Comparison of ENCODE assay signal across 30 mouse cellular contexts in the genomic region with DNA sequence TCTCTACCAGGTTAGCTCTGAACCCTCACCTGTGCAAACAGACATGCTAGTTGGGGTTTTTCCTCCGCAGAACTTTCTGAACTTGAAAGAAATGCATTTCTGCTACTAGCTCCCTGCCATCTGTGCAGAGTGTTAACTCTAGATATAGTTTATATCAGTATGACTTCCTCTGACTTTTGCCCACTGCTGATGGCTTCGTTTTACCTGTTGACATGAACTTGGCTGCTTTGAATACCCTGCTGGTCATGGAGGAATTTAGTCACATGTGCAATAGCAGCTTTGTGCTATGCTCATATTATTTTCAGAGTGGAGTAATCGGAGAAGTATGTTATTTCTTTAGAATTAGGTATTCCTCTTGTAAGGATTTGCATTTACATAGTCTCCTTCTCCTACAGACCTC. TPM values are rescaled to one million over a fixed set of nuclear protein-coding genes. Genes with fewer than 3 reads are reported as not detected.
A peak's percentile ranks its signal among the peaks of the same experiment; 100 is the strongest.
DNase-seq lines count a peak whose midpoint lies in the region; ATAC-seq lines count a peak whose summit lies in the region.
"Had no signal": no experiment of that assay in that cellular context is flagged by ENCODE, and none has a peak within 500 bp of the region (broad histone marks: within the 10 kb centered on the region; RNA-seq: fewer than 3 reads in every experiment).

No protein-coding gene starts in this region.

- H3K9ac ChIP-seq in heart, embryonic 14.5 days (ENCODE audit: low read length) = no peak overlapping the region
- H3K9ac ChIP-seq in heart, embryonic 16.5 days (ENCODE audit: low read length) = no peak overlapping the region
- H3K9ac ChIP-seq: embryonic facial prominence, embryonic 12.5 days; forebrain, embryonic 12.5 days had no signal

- intact Hi-C loops in heart, postnatal 25 days (cut with DNase I) = no loop called here
- intact Hi-C loops in heart, postnatal 10 days (cut with DNase I) = no loop called here

- peak; percentile 59; the same call in 1 of the 2 replicates for ATAC-seq in heart, embryonic 14.5 days (ENCODE audit: insufficient number of reproducible peaks, insufficient read depth, low FRiP score, low read depth)
- ATAC-seq in heart, embryonic 16.5 days (replicated peaks; ENCODE audit: extremely low read depth, insufficient read depth, low FRiP score) = peak; percentile 70
- ATAC-seq: activated CD4-positive, CD25-positive, alpha-beta regulatory T cell, adult 4 months; forebrain, embryonic 14.5 days; forebrain, embryonic 16.5 days; Patski had no signal

- no peak overlapping the region for H3K4me3 ChIP-seq in heart, embryonic 14.5 days (ENCODE audit: control insufficient read depth in 1 of 2, insufficient read depth in 1 of 2, low read depth in 1 of 2, low read length in 2 of 2)
- no peak overlapping the region for H3K4me3 ChIP-seq in heart, embryonic 16.5 days (ENCODE audit: low read length)
- no peak overlapping the region for H3K4me3 ChIP-seq in heart, embryonic 10.5 days
- H3K4me3 ChIP-seq: embryonic facial prominence, embryonic 10.5 days; embryonic facial prominence, embryonic 12.5 days; forebrain, embryonic 10.5 days; forebrain, embryonic 12.5 days had no signal

- no peak overlapping the region; a peak in 1 of 4 replicates for H3K27ac ChIP-seq in heart, embryonic 14.5 days (replicated peaks in 1 of 2; ENCODE audit: control insufficient read depth in 1 of 2, insufficient read depth in 1 of 2, low read depth in 2 of 2, low read length in 2 of 2)
- H3K27ac ChIP-seq in heart, embryonic 16.5 days (ENCODE audit: low read length) = peak overlapping the region; percentile 24; the same call in 1 of the 2 replicates
- no peak overlapping the region for H3K27ac ChIP-seq in heart, embryonic 10.5 days
- H3K27ac ChIP-seq: embryonic facial prominence, embryonic 10.5 days; embryonic facial prominence, embryonic 12.5 days; forebrain, embryonic 10.5 days; forebrain, embryonic 12.5 days had no signal

- WGBS in heart, embryonic 14.5 days = 33% methylated on average over 3 of the region's 3 CpGs
- 30% methylated on average over 3 of the region's 3 CpGs for WGBS in heart, embryonic 16.5 days
- 71% methylated on average over 3 of the region's 3 CpGs for WGBS in heart, embryonic 10.5 days

- no peaks in the 10 kb centered on the region for H3K9me3 ChIP-seq in heart, embryonic 14.5 days (ENCODE audit: control insufficient read depth, low read length)
- H3K9me3 ChIP-seq in heart, embryonic 16.5 days (replicated peaks; ENCODE audit: control insufficient read depth, low read length) = no peaks in the 10 kb centered on the region
- H3K9me3 ChIP-seq in heart, embryonic 10.5 days = no peaks in the 10 kb centered on the region
- H3K9me3 ChIP-seq: embryonic facial prominence, embryonic 10.5 days; embryonic facial prominence, embryonic 12.5 days; forebrain, embryonic 10.5 days; forebrain, embryonic 12.5 days had no signal

- H3K36me3 ChIP-seq in heart, embryonic 14.5 days (ENCODE audit: control insufficient read depth, insufficient read depth, low read length) = no peaks in the 10 kb centered on the region
- H3K36me3 ChIP-seq in heart, embryonic 16.5 days (ENCODE audit: control insufficient read depth, insufficient read depth) = no peaks in the 10 kb centered on the region
- no peaks in the 10 kb centered on the region for H3K36me3 ChIP-seq in heart, embryonic 10.5 days
- H3K36me3 ChIP-seq: embryonic facial prominence, embryonic 10.5 days; embryonic facial prominence, embryonic 12.5 days; forebrain, embryonic 10.5 days; forebrain, embryonic 12.5 days had no signal

- H3K4me2 ChIP-seq in heart, embryonic 14.5 days (ENCODE audit: low read length) = no peak overlapping the region
- H3K4me2 ChIP-seq in heart, embryonic 16.5 days (ENCODE audit: low read depth, low read length) = 0 out of 2 replicates have a peak overlapping the region, but pooled peaks have one; percentile 8
- H3K4me2 ChIP-seq: embryonic facial prominence, embryonic 12.5 days; forebrain, embryonic 12.5 days had no signal

- no peaks in the 10 kb centered on the region; a peak in 2 of 4 replicates for H3K4me1 ChIP-seq in heart, embryonic 14.5 days (ENCODE audit: control insufficient read depth in 2 of 2, insufficient read depth in 2 of 2, low read length in 2 of 2)
- peaks cover 9% of the 10 kb centered on the region for H3K4me1 ChIP-seq in heart, embryonic 16.5 days (ENCODE audit: control insufficient read depth, insufficient read depth, low read length)
- no peaks in the 10 kb centered on the region for H3K4me1 ChIP-seq in heart, embryonic 10.5 days
- H3K4me1 ChIP-seq: forebrain, embryonic 12.5 days had no signal

- no peaks in the 10 kb centered on the region for H3K27me3 ChIP-seq in heart, embryonic 14.5 days (ENCODE audit: control insufficient read depth, insufficient read depth, low read length)
- H3K27me3 ChIP-seq in heart, embryonic 16.5 days (ENCODE audit: control insufficient read depth, insufficient read depth, low read length) = no peaks in the 10 kb centered on the region
- no peaks in the 10 kb centered on the region for H3K27me3 ChIP-seq in heart, embryonic 10.5 days (ENCODE audit: insufficient read depth, poor library complexity, severe bottlenecking)
- H3K27me3 ChIP-seq: embryonic facial prominence, embryonic 12.5 days; Patski had no signal

- DNase-seq in heart, postnatal 25 days (ENCODE audit: low spot score) = no peak
- no peak for DNase-seq in heart, adult 8-10 months (ENCODE audit: low spot score)
- peak; percentile 23 to 29 for DNase-seq in heart, postnatal 10 days
- DNase-seq in heart, embryonic 10.5 days (ENCODE audit: low spot score) = no peak
- DNase-seq in fibroblast of lung, adult 2 months (ENCODE audit: low read depth) = peak; percentile 3
- no peak for DNase-seq in layer of hippocampus, postnatal 14 days (ENCODE audit: low spot score in 2 of 2)
- DNase-seq: adrenal gland, adult 8-10 months; adrenal gland, postnatal 14 days; adrenal gland, postnatal 36 days; cerebellum, adult 11-12 months; cerebellum, adult 2 months; cerebellum, adult 9-10 months; cerebellum, postnatal 10 days; cerebellum, postnatal 25 days had no signal

RNA-seq across cellular contexts. Expression of a gene that starts 30.7 kb away (rescaled TPM):
- polyA plus RNA-seq in heart, embryonic 14.5 days (2014; fragmentation: Nextera tagmentation; extraction: Ambion mirVana) = 0.13 TPM in 1 of 2 replicates, not detected in the other
- total RNA-seq in heart, postnatal 25 days (2021) = not detected
- polyA plus RNA-seq in heart, embryonic 16.5 days (2015; fragmentation: Nextera tagmentation; extraction: Ambion mirVana) = not detected in 2 replicates
- total RNA-seq in heart, adult 8-10 months (2022) = not detected
- not detected for total RNA-seq in heart, postnatal 10 days (2021)
- polyA plus RNA-seq in heart, embryonic 10.5 days (2016; fragmentation: Nextera tagmentation; extraction: Ambion mirVana) = not detected in 2 replicates
- not detected for total RNA-seq in layer of hippocampus, postnatal 14 days (2021)
- total RNA-seq: adrenal gland, adult 18-20 months; adrenal gland, adult 8-10 months; adrenal gland, postnatal 14 days; adrenal gland, postnatal 36 days; ES-E14; MEL had no signal
- polyA plus RNA-seq: activated CD4-positive, CD25-positive, alpha-beta regulatory T cell, adult 4 months; C2C12; cerebellum, adult 2 months; cortical plate, adult 2 months; embryonic facial prominence, embryonic 10.5 days; embryonic facial prominence, embryonic 12.5 days; embryonic facial prominence, embryonic 14.5 days; forebrain, embryonic 10.5 days; forebrain, embryonic 12.5 days; forebrain, embryonic 14.5 days; forebrain, embryonic 16.5 days; Patski had no signal

Comparison
In these comparisons a context has a peak if more than half of its experiments do, and no peak if none do; other contexts are left out.
1. DNase-seq: peak in heart, postnatal 10 days (2 of 2) and fibroblast of lung, adult 2 months (single experiment); none in heart, postnatal 25 days (single experiment), heart, adult 8-10 months (single experiment), heart, embryonic 10.5 days (single experiment) and layer of hippocampus, postnatal 14 days (0 of 2).